Mouse (Mus musculus): ENCODE results near the gene Ddx49.

Gene Ddx49

GRCm38 (mm10) chr8:70302358-70302890 lies at the start of gene Ddx49, which contains the start of gene Cope:
Gene Ddx49, minus strand, starts transcription at chr8:70302489.
Gene Cope, plus strand, starts transcription at chr8:70302518.
- ATAC-seq (ENCODE audit: low TSS enrichment), result peak; percentile 93

- ATAC-seq (ENCODE audit: low TSS enrichment), result no peak
Observed at GRCm38 (mm10) chr8:70352000-70352384, 49.7 kb upstream of the Ddx49 start.

- ATAC-seq (ENCODE audit: low TSS enrichment), result no peak
Observed at GRCm38 (mm10) chr8:70351035-70351999, 49.0 kb upstream of the Ddx49 start.

GRCm38 (mm10) chr8:70347860-70348420 lies 45.7 kb upstream of the Ddx49 start:
- ATAC-seq (ENCODE audit: low TSS enrichment), result no peak

GRCm38 (mm10) chr8:70347443-70347842 lies 45.2 kb upstream of the Ddx49 start:
- no peak for ATAC-seq (ENCODE audit: low TSS enrichment)

GRCm38 (mm10) chr8:70344279-70344678 lies 42.0 kb upstream of the Ddx49 start:
- no peak for ATAC-seq (ENCODE audit: low TSS enrichment)

- peak; percentile 66 for ATAC-seq (ENCODE audit: low TSS enrichment)
Observed at GRCm38 (mm10) chr8:70343696-70344095, 41.4 kb upstream of the Ddx49 start.

- ATAC-seq (ENCODE audit: low TSS enrichment), result no peak
Observed at GRCm38 (mm10) chr8:70343076-70343475, 40.8 kb upstream of the Ddx49 start.

GRCm38 (mm10) chr8:70342007-70342406 lies 39.7 kb upstream of the Ddx49 start:
- ATAC-seq (ENCODE audit: low TSS enrichment), result no peak

GRCm38 (mm10) chr8:70340659-70341058 lies 38.4 kb upstream of the Ddx49 start:
- peak; percentile 27; the same call in 1 of the 2 replicates for ATAC-seq (ENCODE audit: low TSS enrichment)

GRCm38 (mm10) chr8:70338931-70339330 lies 36.6 kb upstream of the Ddx49 start:
- no peak for ATAC-seq (ENCODE audit: low TSS enrichment)

- no peak for ATAC-seq (ENCODE audit: low TSS enrichment)
Observed at GRCm38 (mm10) chr8:70332878-70333202, 30.6 kb upstream of the Ddx49 start.

GRCm38 (mm10) chr8:70332070-70332877 lies 30.0 kb upstream of the Ddx49 start:
- ATAC-seq (ENCODE audit: low TSS enrichment), result peak; percentile 63

GRCm38 (mm10) chr8:70331526-70331925 lies 29.2 kb upstream of the Ddx49 start:
- no peak for ATAC-seq (ENCODE audit: low TSS enrichment)

- peak; percentile 56 for ATAC-seq (ENCODE audit: low TSS enrichment)
Observed at GRCm38 (mm10) chr8:70330741-70331364, 28.6 kb upstream of the Ddx49 start.

- peak; percentile 8; the same call in 1 of the 2 replicates for ATAC-seq (ENCODE audit: low TSS enrichment)
Observed at GRCm38 (mm10) chr8:70329835-70330740, 27.8 kb upstream of the Ddx49 start.

- no peak for ATAC-seq (ENCODE audit: low TSS enrichment)
Observed at GRCm38 (mm10) chr8:70329124-70329834, 27.0 kb upstream of the Ddx49 start, which contains the start of gene Gdf1. Gene Gdf1, plus strand, starts transcription at chr8:70329817.

GRCm38 (mm10) chr8:70327512-70327911 lies 25.2 kb upstream of the Ddx49 start:
- no peak for ATAC-seq (ENCODE audit: low TSS enrichment)

GRCm38 (mm10) chr8:70323716-70324115 lies 21.4 kb upstream of the Ddx49 start:
- no peak for ATAC-seq (ENCODE audit: low TSS enrichment)

GRCm38 (mm10) chr8:70317872-70318271 lies 15.6 kb upstream of the Ddx49 start:
- ATAC-seq (ENCODE audit: low TSS enrichment), result no peak
